Mouse (Mus musculus) midbrain, postnatal 0 days (tissue): ENCODE measurements at regions not wholly inside any gene's neighbourhood (a gene's known extent, or its start where the extent isn't known, plus 50 kb on each side); places are given as distances from the start of the nearest gene placed in this dataset.

Experiments used
- ATAC-seq: fragments of 200-750 bp; cut with Nextera tagmentation; 2 replicates; pipeline ENCODE4 v1.8.0; 2017; ENCODE audit warnings: moderate number of reproducible peaks, mild to moderate bottlenecking, moderate TSS enrichment, moderate library complexity; ENCODE audit not compliant: low FRiP score
- DNase-seq: peaks from one replicate; pipeline ENCODE4 v3.0.0-alpha.2; 2015; ENCODE audit warnings: low spot score
- H3K27ac ChIP-seq: fragments of 300-500 bp; sonication (generic); 2 replicates; pipeline ENCODE4 v1.5.1; 2014; ENCODE audit warnings: low read depth, mild to moderate bottlenecking, low read length, mixed read lengths
- H3K27me3 ChIP-seq: fragments of 300-500 bp; sonication (generic); 2 replicates; pipeline ENCODE4 v1.6.1; 2014; ENCODE audit warnings: low read length, control low read depth, mixed read lengths; ENCODE audit not compliant: insufficient read depth
- H3K36me3 ChIP-seq: fragments of 300-500 bp; sonication (generic); 2 replicates; pipeline ENCODE4 v1.6.1; 2014; ENCODE audit warnings: low read length, control low read depth, mixed read lengths; ENCODE audit not compliant: insufficient read depth
- H3K4me1 ChIP-seq: fragments of 300-500 bp; sonication (generic); 2 replicates; pipeline ENCODE4 v1.6.1; 2014; ENCODE audit warnings: mild to moderate bottlenecking, control low read depth, antibody characterized with exemption, low read length, mixed read lengths; ENCODE audit not compliant: insufficient read depth
- H3K4me2 ChIP-seq: fragments of 300-500 bp; sonication (generic); 2 replicates; pipeline ENCODE4 v1.6.1; 2014; ENCODE audit warnings: low read depth, mild to moderate bottlenecking, low read length, mixed read lengths; ENCODE audit not compliant: poor library complexity, severe bottlenecking
- H3K4me3 ChIP-seq: fragments of 300-500 bp; sonication (generic); 2 replicates; pipeline ENCODE4 v1.5.1; 2014; ENCODE audit warnings: low read depth, mild to moderate bottlenecking, low read length, moderate library complexity
- H3K9ac ChIP-seq: fragments of 300-500 bp; sonication (generic); replicated peaks from 2 replicates; pipeline ENCODE4 v1.6.1; 2014; ENCODE audit warnings: mild to moderate bottlenecking, low read length, moderate library complexity, mixed read lengths; ENCODE audit not compliant: poor library complexity, severe bottlenecking
- H3K9me3 ChIP-seq: fragments of 300-500 bp; sonication (generic); 2 replicates; pipeline ENCODE4 v1.6.1; 2016; ENCODE audit warnings: low read length, control low read depth
- CTCF ChIP-seq: IDR thresholded peaks from 2 replicates; pipeline ENCODE4 v1.5.1; 2016; ENCODE audit warnings: antibody characterized with exemption, mild to moderate bottlenecking
- WGBS: fragments of 180-500 bp; shearing (Covaris S2); extraction: QIAGEN DNeasy Blood & Tissue Kit; methylation state at CpG from one replicate; pipeline ENCODE4 v1.1.7; 2014; 5-methylcytosine and 5-hydroxymethylcytosine counted together

DNA sequence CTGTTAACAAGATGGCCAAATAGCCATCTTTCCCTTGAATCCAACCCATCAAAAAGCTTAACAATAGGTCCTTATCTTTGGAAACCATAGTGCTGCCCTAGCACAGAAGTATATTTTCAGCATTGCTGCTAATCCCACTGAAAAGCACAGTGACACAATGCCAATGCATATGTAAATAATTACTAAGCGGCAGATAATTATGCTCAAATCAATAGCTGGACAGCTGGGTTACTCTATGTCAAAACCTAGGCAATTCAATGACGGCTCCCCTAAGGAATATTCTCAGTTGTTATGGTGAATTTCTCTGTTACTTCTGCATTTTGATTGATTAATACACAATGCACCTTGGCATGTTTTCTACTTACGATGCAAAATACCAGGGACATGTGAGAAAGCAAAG lies 176.5 kb downstream of the Samd5 start:
- DNase-seq (no peak), ATAC-seq (no peak)
- Histone ChIP-seq H3K9ac (no peak overlapping the region), H3K4me2 (no peak overlapping the region), H3K27me3 (no peaks in the 10 kb centered on the region), H3K4me1 (no peaks in the 10 kb centered on the region), H3K4me3 (no peak overlapping the region), H3K36me3 (no peaks in the 10 kb centered on the region), H3K27ac (no peak overlapping the region), H3K9me3 (no peaks in the 10 kb centered on the region)
- 30% methylated on average over 3 of the region's 3 CpGs for WGBS
- no peak for TF ChIP-seq CTCF

DNA sequence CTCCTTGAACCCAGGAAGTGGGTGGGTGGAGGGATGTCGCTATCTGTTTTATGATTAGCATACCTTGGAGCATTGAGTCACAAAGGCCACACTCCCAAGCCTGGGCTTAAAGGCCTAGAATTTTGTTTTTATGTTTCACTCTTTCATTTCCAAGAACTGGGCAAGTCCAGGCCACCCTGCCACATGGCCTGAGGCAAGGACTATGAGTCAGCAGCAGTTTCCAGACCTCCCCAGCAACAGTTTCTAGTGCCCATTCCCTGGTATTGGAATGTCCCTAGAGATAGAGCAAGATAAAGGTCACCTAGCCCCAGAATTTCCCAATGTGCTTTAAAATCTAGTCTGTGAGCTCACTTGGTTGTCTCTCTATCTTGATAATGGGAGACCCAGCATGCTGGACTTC lies 178.0 kb downstream of the Samd5 start:
- no peak overlapping the region for H3K9ac ChIP-seq
- TF ChIP-seq CTCF: no peak
- no peaks in the 10 kb centered on the region for H3K4me1 ChIP-seq
- H3K36me3 ChIP-seq: no peaks in the 10 kb centered on the region
- 100% methylated on average over 1 of the region's 1 CpGs for WGBS
- no peaks in the 10 kb centered on the region for H3K27me3 ChIP-seq
- ATAC-seq (no peak), DNase-seq (no peak)
- H3K27ac ChIP-seq: no peak overlapping the region
- no peak overlapping the region for H3K4me3 ChIP-seq
- H3K9me3 ChIP-seq: no peaks in the 10 kb centered on the region
- H3K4me2 ChIP-seq: no peak overlapping the region

- TF ChIP-seq CTCF: no peak
- no peak for ATAC-seq
- H3K4me1 ChIP-seq: no peaks in the 10 kb centered on the region
- no peak overlapping the region for H3K9ac ChIP-seq
- no peak overlapping the region for H3K4me2 ChIP-seq
- H3K27me3 ChIP-seq: no peaks in the 10 kb centered on the region
- H3K27ac ChIP-seq: no peak overlapping the region
- no peaks in the 10 kb centered on the region for H3K9me3 ChIP-seq
- 21% methylated on average over 6 of the region's 6 CpGs for WGBS
- DNase-seq: no peak
- no peak overlapping the region for H3K4me3 ChIP-seq
- H3K36me3 ChIP-seq: no peaks in the 10 kb centered on the region
Measured at GRCm38 (mm10) chr10:9495143-9495651, 179.8 kb downstream of the Samd5 start.

DNA sequence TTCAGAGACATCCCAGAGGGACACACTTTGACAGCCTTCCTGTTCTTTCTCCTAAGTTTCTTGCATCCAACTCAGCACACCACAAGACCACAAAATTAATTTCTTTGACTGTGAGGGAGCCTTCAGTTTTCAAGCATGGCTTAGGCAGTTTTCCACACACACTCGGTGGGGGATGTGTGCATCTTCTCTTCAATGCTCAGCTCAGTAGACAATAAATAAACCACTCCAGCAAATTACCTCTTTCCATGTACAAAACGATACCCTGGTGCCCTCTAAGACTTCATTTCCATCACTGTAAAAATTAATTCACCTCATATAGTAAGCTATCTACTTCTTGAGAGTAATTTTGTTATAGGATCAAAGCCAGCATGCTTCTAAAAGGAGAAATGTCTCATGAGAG lies 184.6 kb downstream of the Samd5 start:
- Histone ChIP-seq H3K9ac (no peak overlapping the region), H3K27me3 (no peaks in the 10 kb centered on the region), H3K4me3 (no peak overlapping the region), H3K4me1 (no peaks in the 10 kb centered on the region), H3K27ac (no peak overlapping the region), H3K36me3 (no peaks in the 10 kb centered on the region), H3K9me3 (no peaks in the 10 kb centered on the region), H3K4me2 (no peak overlapping the region)
- 75% methylated on average over 2 of the region's 2 CpGs for WGBS
- DNase-seq: no peak
- TF ChIP-seq CTCF: no peak
- no peak for ATAC-seq

DNA sequence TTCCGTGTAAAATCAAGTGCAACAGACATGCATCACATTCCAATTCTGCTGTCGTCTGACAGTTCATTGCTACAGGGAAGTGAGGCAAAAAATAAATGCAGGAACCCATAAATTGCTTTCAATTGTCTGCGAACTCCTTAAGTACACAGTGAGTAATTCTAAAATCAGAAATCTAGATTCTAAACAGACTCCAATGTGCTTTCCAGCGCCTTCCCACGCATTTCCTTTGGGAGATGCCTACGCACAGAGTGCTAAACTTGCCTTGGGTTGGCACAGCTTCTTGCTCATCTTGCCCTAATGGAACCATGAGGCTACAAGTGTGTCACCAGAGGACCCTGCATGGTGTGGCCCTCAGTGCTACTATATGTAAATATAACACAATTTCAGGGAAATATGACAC lies 212.6 kb downstream of the Samd5 start:
- Histone ChIP-seq H3K4me2 (no peak overlapping the region), H3K9me3 (no peaks in the 10 kb centered on the region), H3K4me3 (no peak overlapping the region), H3K27ac (no peak overlapping the region), H3K36me3 (no peaks in the 10 kb centered on the region), H3K27me3 (no peaks in the 10 kb centered on the region), H3K4me1 (0 out of 2 replicates have a peak, but pooled peaks cover 2% of the 10 kb centered on the region), H3K9ac (no peak overlapping the region)
- no peak for DNase-seq
- TF ChIP-seq CTCF: no peak
- no peak for ATAC-seq
- 67% methylated on average over 6 of the region's 6 CpGs for WGBS

DNA sequence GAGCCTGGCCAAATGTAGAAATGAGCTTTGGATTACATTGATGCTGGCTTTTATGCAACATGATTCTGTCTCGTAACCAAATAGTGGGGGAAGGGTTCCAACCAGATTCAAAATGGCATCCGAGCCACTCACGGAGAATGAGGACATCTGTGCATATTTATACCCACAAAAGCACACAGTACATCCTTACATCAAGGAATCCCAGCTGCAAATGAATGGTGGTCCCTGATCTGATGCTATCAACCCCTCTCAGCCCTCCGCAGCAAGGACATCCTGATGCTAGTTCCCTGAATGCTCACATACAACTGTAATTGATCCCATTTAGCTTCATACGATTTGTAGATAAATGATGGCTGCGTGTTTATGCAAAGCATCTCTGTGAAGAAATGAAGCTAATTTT lies 215.9 kb downstream of the Samd5 start:
- H3K27ac ChIP-seq: no peak overlapping the region

More for the DNA sequence above, 215.9 kb downstream of the Samd5 start:
- no peak overlapping the region for H3K9ac ChIP-seq
- H3K27me3 ChIP-seq: no peaks in the 10 kb centered on the region
- no peak overlapping the region for H3K4me2 ChIP-seq
- H3K9me3 ChIP-seq: no peaks in the 10 kb centered on the region
- DNase-seq: no peak
- TF ChIP-seq CTCF: no peak
- H3K4me1 ChIP-seq: 0 out of 2 replicates have a peak, but pooled peaks cover 2% of the 10 kb centered on the region
- H3K36me3 ChIP-seq: no peaks in the 10 kb centered on the region
- no peak for ATAC-seq
- no peak overlapping the region for H3K4me3 ChIP-seq
- 90% methylated on average over 6 of the region's 6 CpGs for WGBS
